Mouse (Mus musculus) adrenal gland, adult 2 months (tissue): ENCODE results near the gene Lhx6. TPM values are rescaled to one million over a fixed set of nuclear protein-coding genes. Genes with fewer than 3 reads are reported as not detected.
"Not testable (repeated sequence)": the region's sequence is repeated elsewhere in the genome, so short reads cannot be mapped to it uniquely, and the experiment has no call there.

ENCODE experiments used
- DNase-seq: peaks from one replicate; pipeline ENCODE4 v3.0.0; 2021
- long read RNA-seq: library from polyadenylated mRNA; stranded (forward); transcript quantifications from one replicate; pipeline ENCODE4 v2.0.0, GENCODE M21; 2021
- polyA plus RNA-seq: library from polyadenylated mRNA; depleted of rRNA; stranded (reverse); fragments of >200 nt; gene quantifications from 2 replicates; pipeline ENCODE4 v1.2.3, GENCODE M21; 2012; rRNA removed
- total RNA-seq, 2 experiments: library from RNA; stranded (reverse); gene quantifications; 2 replicates each; pipeline ENCODE4 v1.2.3; 2021

Gene Lhx6
- total RNA-seq (1 to 10 TPM; 2.0 to 2.3 TPM), polyA plus RNA-seq (3.4 and 5.2 TPM in 2 replicates)
- long read RNA-seq, partial matches to known transcripts, result 0 of 4 reads
- long read RNA-seq, other reads (novel, unspliced or antisense), result 1 of 4 reads

GRCm38 (mm10) chr2:36104956-36105741, at the start of gene Lhx6:
Gene Lhx6 (minus strand): TSS chr2:36105408.
- DNase-seq, result peak; percentile 54

GRCm38 (mm10) chr2:36152401-36152800, 47.2 kb upstream of the Lhx6 start:
- not testable (repeated sequence) for DNase-seq

GRCm38 (mm10) chr2:36148876-36149365, 43.7 kb upstream of the Lhx6 start:
- no peak for DNase-seq

GRCm38 (mm10) chr2:36139096-36139495, 33.9 kb upstream of the Lhx6 start:
- DNase-seq, result no peak

DNA sequence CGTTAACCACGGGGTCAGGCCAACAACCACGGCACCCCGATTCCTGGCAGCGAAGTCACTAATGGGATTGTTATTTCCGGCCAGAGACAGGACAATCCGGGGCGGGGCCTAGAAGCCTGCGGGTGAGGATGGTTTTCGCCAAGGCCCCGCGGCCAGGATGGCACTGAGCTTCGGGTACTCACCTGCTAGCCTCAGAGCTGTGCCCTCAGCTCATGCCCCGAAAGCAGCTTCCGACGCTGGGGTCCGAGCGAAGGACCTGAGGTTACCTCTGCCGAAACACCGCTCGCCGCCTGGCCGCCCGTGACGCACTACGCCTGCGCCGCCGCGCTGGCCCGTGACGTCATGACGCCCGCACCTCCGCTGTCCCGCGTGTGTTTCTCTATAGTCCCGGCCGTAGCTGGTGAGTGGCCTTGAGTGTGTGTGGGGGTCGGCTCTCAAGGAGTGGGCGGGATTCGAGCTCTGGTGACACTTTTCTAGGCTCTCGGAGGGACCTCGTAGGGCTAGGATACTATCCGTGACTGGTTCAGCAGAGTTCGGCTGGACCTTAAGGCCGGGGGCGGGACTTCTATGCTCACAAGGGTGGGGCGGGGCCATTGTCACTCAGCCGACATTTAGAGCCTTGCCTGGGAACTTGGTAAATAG, 31.2 kb upstream of the Lhx6 start, which contains the start of the genes Mrrf and Rbm18:
Mrrf (plus strand) TSS at position 90 of the 642 bp plus-strand sequence.
Rbm18 (minus strand) TSS at position 474 of the 642 bp plus-strand sequence.
- DNase-seq, result peak; percentile 96

- DNase-seq, result no peak
Measured at GRCm38 (mm10) chr2:36135887-36136286, 30.7 kb upstream of the Lhx6 start.

- no peak for DNase-seq
Measured at GRCm38 (mm10) chr2:36129051-36129450, 23.8 kb upstream of the Lhx6 start.

DNA sequence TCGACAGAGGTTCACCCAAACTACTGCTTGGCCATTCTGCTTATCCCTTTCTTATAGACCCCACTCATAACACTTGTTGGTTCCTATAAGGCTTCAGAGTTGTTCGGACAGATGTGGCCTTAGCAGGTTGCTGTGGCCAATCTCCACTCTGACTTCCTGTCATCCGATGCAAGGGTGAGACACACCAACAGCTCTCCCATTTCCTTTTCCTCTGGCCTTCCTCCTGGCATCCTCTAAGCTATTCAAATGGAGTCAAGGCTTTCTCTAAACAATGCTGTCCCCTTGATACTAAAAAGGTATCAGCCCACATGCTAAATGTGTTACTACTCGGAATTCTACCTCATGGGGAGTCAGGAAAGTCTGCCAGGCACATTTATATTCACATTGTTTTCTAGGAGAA, 22.8 kb upstream of the Lhx6 start:
- no peak for DNase-seq

GRCm38 (mm10) chr2:36126795-36127429, 21.7 kb upstream of the Lhx6 start:
- DNase-seq, result no peak

GRCm38 (mm10) chr2:36112632-36113031, 7.4 kb upstream of the Lhx6 start:
- DNase-seq, result no peak

- no peak for DNase-seq
Measured at GRCm38 (mm10) chr2:36108615-36109014, 3.4 kb upstream of the Lhx6 start.

GRCm38 (mm10) chr2:36104436-36104955, 712 bp downstream of the Lhx6 start:
- DNase-seq, result no peak

DNA sequence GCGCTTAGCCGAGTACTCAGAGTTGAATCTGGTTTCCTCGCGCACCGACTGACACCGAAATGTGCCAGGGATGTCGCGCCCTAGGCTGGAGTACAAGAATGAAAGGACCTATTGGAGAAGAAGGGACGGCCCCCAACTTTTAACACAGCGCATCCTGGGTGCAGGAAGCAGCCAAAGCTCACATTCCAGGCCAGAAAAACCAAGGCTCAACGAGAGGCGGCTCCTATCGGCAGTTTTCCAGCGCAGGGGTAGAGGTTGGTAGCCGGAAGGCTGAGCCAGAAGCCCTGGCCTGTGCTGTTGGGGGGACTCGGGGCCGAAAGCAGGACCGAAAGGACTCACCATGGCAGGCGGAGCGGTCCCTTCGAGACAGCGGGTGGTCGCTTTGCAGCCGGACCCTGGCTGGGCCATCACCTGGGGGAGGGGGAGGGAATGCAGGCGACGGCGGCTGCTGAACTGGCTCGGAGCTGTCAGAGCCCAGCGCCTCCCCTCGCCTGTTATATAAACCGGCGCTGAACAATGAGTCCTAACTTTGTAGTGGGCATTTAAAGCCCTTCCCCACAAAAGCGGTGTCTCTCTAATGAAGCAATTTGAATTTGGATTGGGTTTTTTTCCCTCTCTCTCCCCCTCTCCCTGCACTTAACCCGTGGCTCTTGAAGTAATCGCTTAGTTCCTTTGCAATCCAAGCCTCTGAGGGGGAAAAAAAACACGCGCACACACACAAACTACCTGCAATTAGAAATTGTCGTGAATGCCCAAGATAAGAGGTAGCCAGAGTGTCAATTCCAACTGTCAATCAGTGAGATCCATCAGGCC, 1.4 kb downstream of the Lhx6 start:
- DNase-seq, result peak; percentile 45

DNA sequence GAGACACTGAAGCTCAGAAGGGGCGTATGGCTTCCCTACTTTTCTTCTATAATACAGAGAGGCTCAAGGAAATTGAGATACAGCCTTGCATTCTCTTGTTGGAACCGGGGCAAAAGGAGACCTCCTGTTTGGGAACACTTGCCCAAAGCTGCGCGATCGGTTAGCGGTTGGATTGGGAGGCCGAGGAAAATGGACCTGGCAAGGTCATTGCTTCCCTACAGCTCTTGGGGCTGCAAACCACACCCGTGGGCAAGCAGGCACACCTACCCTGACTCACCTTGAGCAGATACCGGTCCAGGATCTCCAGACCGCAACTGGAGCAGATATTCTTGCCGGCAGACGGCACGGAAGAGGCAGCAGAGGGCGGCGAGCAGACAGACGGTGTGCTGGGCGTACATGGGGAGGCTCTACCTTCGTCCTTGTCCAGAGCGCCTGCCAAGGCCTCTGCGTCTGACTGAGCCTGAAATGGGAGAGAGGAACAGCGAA, 2.1 kb downstream of the Lhx6 start:
- no peak for DNase-seq

GRCm38 (mm10) chr2:36102559-36102946, 2.7 kb downstream of the Lhx6 start:
- DNase-seq, result peak; percentile 33

DNA sequence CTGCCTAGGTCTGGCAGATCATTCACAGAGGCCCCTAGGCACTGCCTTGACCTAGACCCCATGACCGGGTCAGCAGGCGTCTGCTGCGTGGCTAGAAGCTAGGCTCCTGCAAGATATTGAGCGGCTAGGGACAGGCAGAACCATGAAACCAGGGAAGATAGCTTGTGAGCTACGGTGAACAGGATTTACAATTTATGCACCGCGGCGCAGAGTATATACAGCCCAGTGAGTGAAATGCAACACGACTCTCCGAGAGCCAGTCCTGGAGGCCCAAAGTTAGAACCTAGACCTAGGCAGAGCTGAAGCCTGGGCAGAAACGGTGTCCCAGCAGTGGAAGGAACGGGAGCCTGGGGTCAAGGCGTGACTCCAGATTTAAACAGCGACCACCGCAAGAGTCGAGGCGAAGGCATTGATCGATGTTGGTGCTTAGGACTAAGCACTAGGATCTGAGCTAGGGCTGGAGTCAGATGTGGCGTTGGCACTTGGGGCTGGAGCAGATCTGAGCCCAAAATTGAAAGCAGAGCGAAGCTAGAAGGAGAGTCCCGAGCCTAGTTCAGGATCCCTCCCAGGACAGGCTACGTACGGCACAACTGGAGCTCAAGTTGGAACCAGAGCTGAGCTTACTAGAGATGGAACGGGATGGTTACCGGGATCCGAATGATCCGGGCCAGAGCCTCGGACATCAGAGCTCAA, 3.2 kb downstream of the Lhx6 start:
- DNase-seq, result no peak

DNA sequence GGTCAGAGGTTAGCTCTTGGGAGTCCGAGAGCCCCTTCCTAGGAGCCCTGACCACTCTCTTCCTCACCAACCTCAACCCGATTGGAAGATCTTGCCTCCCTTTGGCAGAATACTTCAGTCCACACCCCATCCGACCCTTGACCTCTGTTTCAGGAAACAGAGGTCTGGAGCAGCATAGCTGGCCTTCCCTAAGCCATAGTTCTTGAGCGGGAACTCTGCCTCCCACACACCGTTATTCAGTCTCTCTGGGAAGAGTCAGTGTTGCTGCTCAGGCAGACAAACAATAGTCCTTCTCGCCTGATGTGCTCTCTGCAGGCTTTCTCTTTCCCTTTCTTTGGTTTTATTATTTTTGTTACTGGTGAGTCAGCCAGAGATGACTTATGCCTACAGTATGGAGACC, 5.5 kb downstream of the Lhx6 start:
- no peak for DNase-seq

GRCm38 (mm10) chr2:36098021-36098420, 7.2 kb downstream of the Lhx6 start:
- DNase-seq, result no peak

DNA sequence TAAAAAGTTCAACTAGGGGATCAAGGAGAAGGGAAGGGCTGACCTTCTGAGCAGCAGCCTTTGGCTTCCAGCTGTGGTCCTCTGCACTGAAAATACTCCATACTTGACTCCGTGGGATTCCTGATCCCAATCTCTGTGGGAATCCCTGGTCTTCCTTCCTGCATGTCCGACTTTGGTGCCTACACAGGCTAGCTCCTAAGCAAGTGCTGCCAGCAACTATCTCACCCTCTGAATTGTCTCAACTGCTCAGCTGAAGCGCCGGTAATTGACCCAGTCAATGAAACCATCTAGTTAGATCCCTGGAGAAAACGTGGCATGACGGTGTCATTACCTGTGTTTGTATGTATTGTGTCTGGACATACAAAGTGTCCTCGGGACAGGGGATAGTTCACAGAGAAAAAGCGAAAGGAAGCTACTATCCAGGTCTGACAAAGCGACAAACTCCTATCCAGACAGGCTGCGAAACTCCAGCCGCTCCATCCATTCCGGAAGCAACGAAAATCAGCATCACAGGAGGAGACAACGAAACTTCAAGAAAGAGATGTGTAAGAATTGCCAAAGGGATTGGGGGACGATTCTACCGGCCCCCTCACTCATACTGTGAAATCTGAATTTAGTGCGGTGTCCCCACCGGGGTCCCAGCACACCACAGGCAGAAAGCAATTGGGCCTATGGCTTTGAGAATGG, 7.9 kb downstream of the Lhx6 start:
- DNase-seq, result no peak

GRCm38 (mm10) chr2:36093914-36094475, 11.2 kb downstream of the Lhx6 start:
- DNase-seq, result no peak
